Mouse (Mus musculus) spleen, adult 2 months (tissue): ENCODE measurements around the gene Cep104. TPM values are rescaled to one million over a fixed set of nuclear protein-coding genes. Genes with fewer than 3 reads are reported as not detected.

Experiments used
- DNase-seq, 2 experiments: peaks; one replicate each; pipeline versions ENCODE4 v3.0.0 to v3.0.0-alpha.2; 2012 to 2021; ENCODE audit warnings: low spot score in 2 of 2, low read depth in 1 of 2
- H3K27ac ChIP-seq: fragments of 200-500 bp; 2 replicates; pipeline ENCODE4 v1.5.1; 2012; ENCODE audit warnings: low read length, inconsistent platforms; ENCODE audit not compliant: insufficient read depth
- H3K27me3 ChIP-seq: fragments of 200-500 bp; 2 replicates; pipeline ENCODE4 v1.6.1; 2012; ENCODE audit warnings: mild to moderate bottlenecking, moderate library complexity, low read length, inconsistent platforms; ENCODE audit not compliant: control insufficient read depth, insufficient read depth
- H3K36me3 ChIP-seq: fragments of 200-500 bp; 2 replicates; pipeline ENCODE4 v1.6.1; 2012; ENCODE audit warnings: mild to moderate bottlenecking, low read length, inconsistent platforms; ENCODE audit not compliant: control insufficient read depth, insufficient read depth
- H3K4me1 ChIP-seq: fragments of 200-500 bp; 2 replicates; pipeline ENCODE4 v1.6.1; 2011; ENCODE audit warnings: inconsistent platforms; ENCODE audit not compliant: control insufficient read depth, insufficient read depth, insufficient read length
- H3K4me3 ChIP-seq: fragments of 200-500 bp; 2 replicates; pipeline ENCODE4 v1.5.1; 2011; ENCODE audit warnings: mild to moderate bottlenecking, inconsistent platforms; ENCODE audit not compliant: insufficient read depth, insufficient read length; ENCODE audit errors: extremely low read depth
- CTCF ChIP-seq: fragments of 200-500 bp; IDR thresholded peaks from 2 replicates; pipeline ENCODE4 v1.5.1; 2011; ENCODE audit warnings: mild to moderate bottlenecking, inconsistent platforms; ENCODE audit not compliant: insufficient read depth, insufficient read length, insufficient replicate concordance; ENCODE audit errors: extremely low read depth
- POLR2A ChIP-seq: fragments of 200-500 bp; IDR thresholded peaks from 2 replicates; pipeline ENCODE4 v1.6.1; 2011; ENCODE audit warnings: low read depth, low read length, inconsistent platforms
- WGBS: fragments of 180-500 bp; shearing (Covaris S2); methylation state at CpG from one replicate; pipeline ENCODE4 v1.1.7; 2018; 5-methylcytosine and 5-hydroxymethylcytosine counted together
- polyA plus RNA-seq: library from polyadenylated mRNA; depleted of rRNA; stranded (reverse); fragments of >200 nt; gene quantifications from 2 replicates; pipeline ENCODE4 v1.2.3, GENCODE M21; 2012; rRNA removed

Gene Cep104
- 8.6 and 9.6 TPM in 2 replicates for polyA plus RNA-seq

DNA sequence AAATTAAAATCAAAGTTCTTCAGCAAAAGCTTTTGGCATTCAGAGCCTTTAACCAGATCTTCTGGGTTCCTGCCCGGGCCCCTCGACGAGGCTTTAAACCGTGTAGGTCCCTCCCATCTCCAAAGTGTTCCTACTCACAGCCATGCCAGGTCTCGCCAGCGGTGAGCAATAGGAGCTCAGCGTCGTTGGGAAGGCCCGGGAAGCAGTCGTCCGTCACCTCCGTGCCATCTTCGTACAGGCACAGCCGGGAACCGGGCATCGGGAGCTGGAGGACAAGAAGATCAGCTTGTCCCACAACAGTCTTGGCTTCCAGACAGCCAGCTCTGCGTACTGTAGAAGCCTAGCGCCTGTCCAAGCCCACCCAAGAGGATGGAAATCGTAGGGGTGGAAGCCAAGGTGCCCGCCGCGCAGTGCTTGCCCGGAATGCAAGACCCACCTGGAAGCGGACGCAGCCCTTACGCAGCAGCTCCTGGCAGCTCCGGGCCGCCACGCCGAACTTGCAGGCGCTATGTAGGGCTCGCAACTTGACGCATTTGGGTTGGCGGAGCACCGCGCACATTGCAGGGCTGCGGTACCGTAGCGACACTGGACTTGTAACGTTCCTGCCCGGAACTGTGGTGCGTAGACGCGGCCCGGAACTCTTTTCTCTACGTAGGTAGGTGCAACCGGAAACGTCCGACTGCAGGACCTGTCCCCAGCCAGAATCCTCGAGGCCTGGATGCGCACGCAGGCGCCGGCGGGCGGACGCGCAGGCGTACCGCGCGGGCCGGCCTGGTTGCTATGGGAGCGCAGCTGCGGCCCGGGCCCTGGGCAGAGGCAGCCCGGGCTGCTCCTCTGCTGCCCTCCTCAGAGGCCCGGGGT is at the start of gene Cep104, which contains the start of gene Dffb:
Gene Cep104, plus strand, starts transcription at position 764 of the 861 bp plus-strand sequence.
Gene Dffb, minus strand, starts transcription at position 696 of the 861 bp plus-strand sequence.
- H3K27ac ChIP-seq, result peak within 1 kb of the TSS; percentile 51; the same call in 1 of the 2 replicates
- no peak; the same call in 1 of the 2 replicates for TF ChIP-seq POLR2A
- TF ChIP-seq CTCF, result no peak

DNA sequence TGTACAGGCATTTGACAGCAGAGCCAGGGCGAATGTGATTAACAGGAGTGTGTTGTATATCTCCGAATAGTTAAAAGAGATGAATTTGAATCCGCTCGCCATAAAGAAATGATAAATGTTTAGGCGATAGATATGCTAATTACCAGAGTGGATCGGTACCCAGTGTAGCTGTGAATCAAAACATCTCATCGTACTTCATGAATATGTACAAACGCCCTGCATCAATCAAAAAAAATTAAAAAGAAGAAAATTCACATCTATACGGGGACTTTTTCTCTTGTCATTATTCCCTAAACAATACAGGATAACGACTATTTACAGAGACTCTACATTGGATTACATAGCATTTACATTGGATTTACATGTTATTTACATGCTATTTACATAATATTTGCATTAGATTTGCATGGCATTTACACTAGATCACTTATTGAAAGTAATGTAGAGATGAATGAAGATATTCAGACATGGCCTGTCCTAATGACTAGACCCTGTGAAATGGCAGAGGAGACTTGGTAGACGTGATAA is 46.2 kb upstream of the Cep104 start:
- Histone ChIP-seq H3K27ac (no peak overlapping the region), H3K27me3 (no peaks in the 10 kb centered on the region), H3K4me3 (no peak overlapping the region), H3K4me1 (no peaks in the 10 kb centered on the region), H3K36me3 (no peaks in the 10 kb centered on the region)
- no peak for DNase-seq
- 88% methylated on average over 11 of the region's 11 CpGs for WGBS
- no peak for TF ChIP-seq POLR2A
- no peak for TF ChIP-seq CTCF

More for the DNA sequence above, at the start of gene Cep104, which contains the start of gene Dffb:
- H3K4me3 ChIP-seq, result peak within 1 kb of the TSS; percentile 98
- H3K27me3 ChIP-seq, result no peaks in the 10 kb centered on the region
- H3K4me1 ChIP-seq, result peaks cover 6% of the 10 kb centered on the region; the same call in 1 of the 2 replicates
- WGBS, result under 1% methylated on average over 68 of the region's 68 CpGs
- DNase-seq, result peak; percentile 79 to 83
- H3K36me3 ChIP-seq, result peaks cover 13% of the 10 kb centered on the region

DNA sequence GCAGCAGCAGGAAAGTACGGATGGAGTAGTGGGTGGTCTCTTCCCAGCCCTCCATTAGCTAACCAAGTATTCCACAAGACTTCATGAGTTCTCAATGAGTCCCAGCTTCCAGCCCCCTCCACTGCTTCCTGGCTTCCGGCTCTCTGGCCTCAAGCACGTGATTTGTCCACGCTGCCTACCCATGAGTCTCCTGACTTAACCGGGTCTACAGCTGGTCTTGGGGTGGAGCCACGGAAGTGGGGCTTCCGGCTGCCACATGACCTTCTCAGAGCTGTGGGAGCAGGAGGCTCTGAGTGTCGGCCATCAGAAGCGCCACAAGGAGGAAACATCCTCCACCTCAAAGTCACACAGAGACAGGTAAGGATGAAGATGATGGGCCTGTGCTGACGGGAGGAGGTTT is 45.6 kb upstream of the Cep104 start:
- H3K36me3 ChIP-seq, result no peaks in the 10 kb centered on the region
- TF ChIP-seq POLR2A, result no peak
- TF ChIP-seq CTCF, result no peak
- no peaks in the 10 kb centered on the region for H3K27me3 ChIP-seq
- no peak for DNase-seq
- WGBS, result 63% methylated on average over 10 of the region's 10 CpGs
- H3K4me3 ChIP-seq, result no peak overlapping the region
- H3K27ac ChIP-seq, result no peak overlapping the region
- H3K4me1 ChIP-seq, result no peaks in the 10 kb centered on the region

DNA sequence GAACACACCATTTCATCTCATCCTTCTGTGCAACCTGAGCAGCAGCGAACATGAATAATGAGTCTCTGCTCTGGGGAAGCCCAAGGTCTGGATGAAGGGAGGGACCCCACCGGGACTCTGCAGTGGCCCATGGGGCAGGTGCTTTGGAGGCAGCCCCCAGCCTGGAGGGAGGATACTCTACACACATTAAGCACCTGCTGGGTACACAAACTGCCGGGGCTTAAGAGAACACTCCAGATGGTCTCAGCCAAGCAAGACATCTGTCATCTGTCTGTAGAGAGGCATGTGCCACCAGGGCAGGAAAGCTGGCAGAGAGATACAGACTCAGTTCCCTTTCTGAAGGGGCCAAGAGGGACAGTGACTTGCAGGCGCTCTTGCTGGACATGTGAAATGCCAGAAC is 45.1 kb upstream of the Cep104 start:
- no peak overlapping the region for H3K27ac ChIP-seq
- no peak for DNase-seq
- H3K4me1 ChIP-seq, result no peaks in the 10 kb centered on the region
- H3K36me3 ChIP-seq, result no peaks in the 10 kb centered on the region
- WGBS, result 61% methylated on average over 4 of the region's 4 CpGs
- TF ChIP-seq POLR2A (no peak), CTCF (no peak)
- H3K4me3 ChIP-seq, result no peak overlapping the region
- H3K27me3 ChIP-seq, result no peaks in the 10 kb centered on the region

DNA sequence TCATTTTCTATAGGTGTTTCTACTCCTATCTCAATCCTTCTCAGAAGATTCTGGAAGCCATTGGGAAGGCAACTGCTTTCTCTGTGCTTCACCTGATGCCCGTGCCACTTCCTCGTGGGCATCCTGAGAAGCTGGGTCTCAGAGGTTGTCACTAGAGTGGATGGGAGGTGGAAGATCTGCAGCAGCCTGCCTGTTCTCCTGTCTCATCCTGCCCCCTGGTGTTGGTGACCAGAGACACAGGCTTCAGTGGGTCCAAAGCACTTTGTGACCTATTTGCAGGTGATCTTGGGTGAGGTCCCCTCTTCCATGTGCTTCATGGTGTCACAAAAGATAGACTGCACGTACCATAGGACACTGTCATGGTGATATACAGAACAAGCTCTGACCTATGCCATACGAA is 31.8 kb upstream of the Cep104 start:
- TF ChIP-seq CTCF, result peak; percentile 7; the same call in 1 of the 2 replicates
- TF ChIP-seq POLR2A, result no peak
- DNase-seq, result no peak
- H3K36me3 ChIP-seq, result no peaks in the 10 kb centered on the region
- H3K4me1 ChIP-seq, result no peaks in the 10 kb centered on the region
- no peak overlapping the region for H3K4me3 ChIP-seq
- no peaks in the 10 kb centered on the region for H3K27me3 ChIP-seq
- 42% methylated on average over 4 of the region's 4 CpGs for WGBS
- H3K27ac ChIP-seq, result no peak overlapping the region

DNA sequence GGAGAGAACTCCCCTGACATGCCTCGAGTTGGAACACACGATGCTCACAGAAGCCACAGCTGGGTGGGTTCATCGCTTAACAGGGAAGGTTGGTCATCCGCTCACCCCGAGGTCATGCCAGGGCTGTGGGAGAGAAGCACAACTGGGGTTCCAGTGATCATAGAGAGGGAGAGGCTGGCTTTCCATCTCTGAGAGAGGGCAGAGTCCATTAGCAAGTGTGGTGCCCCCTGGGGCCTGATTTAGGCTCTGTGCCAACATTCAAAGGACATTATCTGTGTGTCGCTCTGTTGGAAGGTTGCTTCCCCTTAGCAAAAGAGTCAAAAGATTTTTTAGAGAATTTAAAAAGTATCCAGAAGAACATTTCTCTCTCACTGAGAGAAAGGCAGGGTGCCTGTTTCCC is 30.7 kb upstream of the Cep104 start:
- Histone ChIP-seq H3K4me3 (no peak overlapping the region), H3K27ac (no peak overlapping the region), H3K27me3 (no peaks in the 10 kb centered on the region), H3K4me1 (no peaks in the 10 kb centered on the region), H3K36me3 (no peaks in the 10 kb centered on the region)
- TF ChIP-seq POLR2A, result no peak
- DNase-seq, result no peak
- WGBS, result 18% methylated on average over 6 of the region's 6 CpGs

DNA sequence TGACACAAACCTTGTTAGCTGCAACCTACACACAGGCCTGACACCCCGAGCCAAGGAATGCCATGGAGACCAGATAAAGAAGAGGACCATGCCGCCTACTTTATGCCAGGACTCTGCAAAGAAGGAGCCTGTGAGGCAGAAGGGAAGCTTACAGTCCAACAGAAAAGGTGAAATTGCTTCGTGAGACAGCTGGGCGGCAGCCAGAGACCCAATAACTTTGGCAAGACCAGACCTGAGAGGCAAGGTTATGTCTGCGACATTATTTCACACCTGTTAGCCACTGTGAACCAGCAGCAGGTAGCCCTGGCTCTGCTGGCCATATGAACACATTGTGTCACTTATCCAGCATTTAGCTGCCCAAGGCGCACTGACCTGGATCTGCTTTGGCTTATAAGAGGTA is 29.3 kb upstream of the Cep104 start:
- Histone ChIP-seq H3K27me3 (no peaks in the 10 kb centered on the region), H3K4me1 (no peaks in the 10 kb centered on the region), H3K27ac (no peak overlapping the region), H3K36me3 (no peaks in the 10 kb centered on the region), H3K4me3 (no peak overlapping the region)
- DNase-seq, result no peak
- no peak for TF ChIP-seq POLR2A
- TF ChIP-seq CTCF, result no peak
- 80% methylated on average over 6 of the region's 6 CpGs for WGBS
